Mouse (Mus musculus): ENCODE measurements around the gene H2al1o. TPM values are rescaled to one million over a fixed set of nuclear protein-coding genes. Genes with fewer than 3 reads are reported as not detected.
"Not testable (repeated sequence)": the region's sequence is repeated elsewhere in the genome, so short reads cannot be mapped to it uniquely, and the experiment has no call there.

The H2al1o gene
- polyA plus RNA-seq (2015; fragmentation: Nextera tagmentation; extraction: Ambion mirVana): not detected in 2 replicates

DNA sequence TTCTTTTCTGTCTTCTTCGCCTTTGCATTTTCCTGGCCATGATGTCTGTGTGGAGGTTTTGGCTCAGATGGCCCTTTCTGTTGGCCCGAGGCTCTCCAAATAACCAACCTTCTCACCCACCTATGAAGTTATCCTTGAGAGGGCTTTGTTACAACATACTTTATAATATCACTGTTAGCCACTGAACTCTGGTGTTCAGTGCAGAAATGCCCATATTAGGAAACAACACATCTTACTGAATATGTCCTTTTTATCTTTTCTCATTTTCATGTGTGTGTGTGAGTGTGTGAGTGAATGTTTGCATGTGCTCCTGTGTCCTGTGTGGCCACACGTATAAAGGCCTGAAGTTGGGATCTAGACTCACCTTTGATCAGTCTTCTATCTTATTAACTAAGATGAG, at the start of gene H2al1o:
Gene H2al1o (minus strand): TSS at position 101 of the 400 bp plus-strand sequence.
- not testable (repeated sequence) for H3K4me3 ChIP-seq; H3K9me3 ChIP-seq; H3K36me3 ChIP-seq (replicated peaks); H3K27me3 ChIP-seq (replicated peaks); H3K9ac ChIP-seq; ATAC-seq (replicated peaks); H3K27ac ChIP-seq; H3K4me1 ChIP-seq; H3K4me2 ChIP-seq
- 88% methylated on average over 3 of the region's 3 CpGs for WGBS

DNA sequence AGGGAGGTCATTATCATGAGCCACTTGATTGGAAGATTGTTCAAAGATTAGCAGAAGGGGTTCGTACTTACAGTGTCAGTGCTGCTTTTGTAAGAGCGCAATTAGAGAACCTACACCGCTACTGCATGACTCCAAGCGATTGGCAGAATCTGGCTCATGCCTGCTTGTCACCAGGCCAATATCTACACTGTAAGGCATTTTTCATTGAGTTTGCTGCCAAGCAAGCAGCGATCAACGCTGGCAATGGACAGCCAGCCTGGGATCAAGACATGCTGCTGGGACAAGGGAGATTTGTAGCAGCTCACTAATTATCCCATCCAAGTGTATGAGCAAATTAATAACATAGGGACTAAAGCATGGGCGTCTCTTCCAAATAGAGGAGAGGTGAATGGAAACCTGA, 25.8 kb upstream of the H2al1o start:
- not testable (repeated sequence) for H3K4me3 ChIP-seq; H3K4me2 ChIP-seq; H3K9ac ChIP-seq; H3K9me3 ChIP-seq; H3K4me1 ChIP-seq; H3K27ac ChIP-seq; H3K27me3 ChIP-seq (replicated peaks); ATAC-seq (replicated peaks); H3K36me3 ChIP-seq (replicated peaks)
- WGBS: 95% methylated on average over 7 of the region's 7 CpGs

DNA sequence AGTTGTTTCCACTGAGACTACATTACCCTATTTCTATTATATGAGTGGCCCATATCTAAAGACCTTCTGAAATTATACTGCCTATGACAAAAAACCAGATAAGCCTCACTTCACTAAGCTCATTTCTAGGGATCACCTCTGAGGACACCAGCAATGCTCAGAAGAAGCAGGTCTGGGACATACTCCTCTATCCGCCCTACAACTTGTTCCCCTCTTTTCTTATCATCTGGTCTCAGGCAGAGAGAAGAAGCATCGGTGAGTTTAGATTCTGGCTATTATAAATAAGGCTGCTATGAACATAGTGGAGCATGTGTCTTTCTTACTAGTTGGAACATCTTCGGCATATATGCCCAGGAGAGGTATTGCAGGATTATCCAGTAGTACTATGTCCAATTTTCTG, 35.3 kb downstream of the H2al1o start:
- no peaks in the 10 kb centered on the region for H3K27me3 ChIP-seq (replicated peaks)
- no peak overlapping the region for H3K4me3 ChIP-seq
- no peak overlapping the region for H3K4me2 ChIP-seq
- no peaks in the 10 kb centered on the region for H3K9me3 ChIP-seq
- no peak overlapping the region for H3K27ac ChIP-seq
- no peak overlapping the region for H3K9ac ChIP-seq
- ATAC-seq (replicated peaks): no peak
- WGBS: 84% methylated on average over 3 of the region's 3 CpGs
- H3K36me3 ChIP-seq (replicated peaks): no peaks in the 10 kb centered on the region
- no peaks in the 10 kb centered on the region for H3K4me1 ChIP-seq

Other genes starting within 250 kb of the H2al1o start
- not detected in 2 replicates for gene H2al1k, start 221.8 kb downstream of the H2al1o start, polyA plus RNA-seq (2015; fragmentation: Nextera tagmentation; extraction: Ambion mirVana)
- gene Cybb, start 84.6 kb downstream of the H2al1o start, polyA plus RNA-seq (2015; fragmentation: Nextera tagmentation; extraction: Ambion mirVana): 0.89 and 0.97 TPM in 2 replicates
- gene Dynlt3, start 90.6 kb upstream of the H2al1o start, polyA plus RNA-seq (2015; fragmentation: Nextera tagmentation; extraction: Ambion mirVana): 32.0 and 33.6 TPM in 2 replicates